Mouse (Mus musculus) G1E-ER4 (cell line): Measurements from ENCODE around the gene Fbxo34. TPM values are rescaled to one million over a fixed set of nuclear protein-coding genes. Genes with fewer than 3 reads are reported as not detected.

ENCODE experiments used
- GATA1 ChIP-seq: IDR thresholded peaks from one replicate; pipeline ENCODE4 v1.8.0; 2012; ENCODE audit warnings: low read length, inconsistent platforms
- polyA plus RNA-seq: library from polyadenylated mRNA; stranded (reverse); fragments of >175 nt; gene quantifications from 2 replicates; pipeline ENCODE4 v1.2.3, GENCODE M21; 2012

Fbxo34 gene
- polyA plus RNA-seq, 1 experiment = 30.2 TPM

DNA sequence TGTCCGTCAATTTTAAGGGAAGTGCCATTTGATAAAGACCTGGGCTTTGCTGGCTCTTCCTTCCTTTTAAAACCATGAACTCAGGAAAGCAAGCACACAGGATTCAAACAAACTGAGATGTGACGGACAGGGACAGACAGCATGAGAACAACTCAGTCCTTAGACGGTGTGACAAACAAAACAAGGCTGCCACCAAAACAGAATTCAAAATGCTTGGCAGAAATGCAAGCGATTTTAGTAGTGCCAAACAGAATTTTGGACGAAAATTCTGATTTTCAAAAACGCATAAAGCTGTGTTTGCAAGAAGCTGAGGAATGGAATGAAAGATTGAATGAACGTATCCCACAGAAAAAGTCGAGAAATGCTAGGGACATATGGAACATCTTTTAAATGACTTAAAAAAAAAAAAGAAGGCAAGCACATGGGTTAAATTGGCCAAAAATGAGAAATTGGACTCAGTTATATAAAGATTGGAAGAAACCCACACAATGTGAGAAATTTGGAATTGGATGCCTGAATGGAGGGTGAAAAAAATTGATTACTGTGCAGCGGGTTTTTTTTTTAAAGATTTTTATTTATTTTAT lies 12.7 kb downstream of the Fbxo34 start:
- TF ChIP-seq GATA1 = no peak

GRCm38 (mm10) chr14:47464426-47464825 lies 14.2 kb downstream of the Fbxo34 start:
- TF ChIP-seq GATA1 = no peak

GRCm38 (mm10) chr14:47465468-47466175 lies 15.4 kb downstream of the Fbxo34 start:
- TF ChIP-seq GATA1 = no peak

GRCm38 (mm10) chr14:47472359-47472742 lies 22.1 kb downstream of the Fbxo34 start:
- no peak for TF ChIP-seq GATA1

DNA sequence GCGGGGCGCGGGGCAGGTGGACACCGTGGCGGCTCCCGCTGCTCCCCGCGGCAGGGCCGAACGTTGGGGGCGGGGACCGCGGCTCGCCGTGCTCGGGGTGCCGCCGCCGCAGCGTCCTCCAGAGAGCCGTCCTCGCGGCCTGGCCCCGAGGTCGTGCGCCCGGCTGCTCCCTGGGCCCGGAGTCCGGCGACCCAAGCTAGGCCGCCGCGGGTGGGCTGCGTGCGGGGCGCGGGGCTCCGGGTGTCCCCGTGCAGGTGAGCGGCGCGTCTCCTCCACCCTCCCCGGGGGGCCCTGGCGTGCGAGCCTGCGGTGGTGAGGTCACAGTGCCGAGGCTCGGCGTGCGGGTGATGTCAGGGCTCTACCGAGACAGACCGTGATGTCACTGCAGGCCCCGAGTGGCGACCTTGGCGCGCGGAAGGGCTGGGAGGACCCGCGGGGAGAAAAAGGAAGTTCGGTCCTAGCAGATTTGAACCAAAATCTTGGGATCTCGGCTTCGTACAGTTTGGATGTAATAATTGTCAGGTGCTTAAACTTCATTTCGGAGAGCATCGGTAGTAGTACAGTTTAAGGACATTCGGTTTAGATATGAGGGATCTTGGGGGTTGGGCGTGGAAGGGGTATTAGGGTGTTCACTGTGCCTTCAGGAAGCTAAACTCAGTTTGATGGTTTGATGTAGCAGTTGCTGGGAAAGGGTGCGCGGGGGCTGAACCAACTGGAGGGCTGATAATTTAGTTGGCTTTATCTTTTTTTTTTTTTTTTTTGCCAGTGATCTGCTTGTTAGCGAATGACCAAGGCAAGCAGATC lies 22.7 kb downstream of the Fbxo34 start:
- TF ChIP-seq GATA1 = no peak

GRCm38 (mm10) chr14:47473891-47474290 lies 23.7 kb downstream of the Fbxo34 start:
- no peak for TF ChIP-seq GATA1

- TF ChIP-seq GATA1 = no peak
These were observed 24.5 kb downstream of the Fbxo34 start for GRCm38 (mm10) chr14:47474571-47475254.

DNA sequence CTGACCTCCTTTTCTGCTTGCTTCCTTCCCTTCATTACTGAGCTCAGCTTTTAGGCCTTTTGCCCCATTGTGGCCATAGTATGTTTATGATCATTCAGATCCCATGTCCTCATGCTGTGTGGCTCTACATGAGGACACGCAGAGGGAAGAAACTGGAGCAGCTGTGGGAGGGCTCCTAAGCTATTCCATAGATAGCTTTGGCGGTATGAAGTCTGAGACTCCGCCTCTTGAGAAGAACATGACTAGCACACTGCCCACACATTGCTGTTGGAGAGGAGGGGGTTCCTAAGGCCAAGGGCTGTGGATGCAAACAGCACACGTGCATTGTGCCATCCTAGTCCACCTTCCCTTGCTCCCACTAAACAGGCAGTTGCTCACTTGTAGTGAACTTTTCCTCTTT lies 26.0 kb downstream of the Fbxo34 start:
- TF ChIP-seq GATA1 = no peak

GRCm38 (mm10) chr14:47477711-47478110 lies 27.5 kb downstream of the Fbxo34 start:
- no peak for TF ChIP-seq GATA1

GRCm38 (mm10) chr14:47482200-47482599 lies 32.0 kb downstream of the Fbxo34 start:
- no peak for TF ChIP-seq GATA1

- no peak for TF ChIP-seq GATA1
These were observed 32.9 kb downstream of the Fbxo34 start for GRCm38 (mm10) chr14:47483099-47483498.

GRCm38 (mm10) chr14:47488732-47489131 lies 38.5 kb downstream of the Fbxo34 start:
- TF ChIP-seq GATA1 = no peak

GRCm38 (mm10) chr14:47489310-47490097 lies 39.3 kb downstream of the Fbxo34 start:
- no peak for TF ChIP-seq GATA1

GRCm38 (mm10) chr14:47490732-47491131 lies 40.5 kb downstream of the Fbxo34 start:
- no peak for TF ChIP-seq GATA1
